Mouse (Mus musculus) NIH3T3 (cell line): ENCODE data around the gene Col25a1.

Experiments
- DNase-seq: peaks from one replicate; pipeline ENCODE4 v3.0.0-alpha.2; 2012; ENCODE audit warnings: low read depth

The Col25a1 gene

DNA sequence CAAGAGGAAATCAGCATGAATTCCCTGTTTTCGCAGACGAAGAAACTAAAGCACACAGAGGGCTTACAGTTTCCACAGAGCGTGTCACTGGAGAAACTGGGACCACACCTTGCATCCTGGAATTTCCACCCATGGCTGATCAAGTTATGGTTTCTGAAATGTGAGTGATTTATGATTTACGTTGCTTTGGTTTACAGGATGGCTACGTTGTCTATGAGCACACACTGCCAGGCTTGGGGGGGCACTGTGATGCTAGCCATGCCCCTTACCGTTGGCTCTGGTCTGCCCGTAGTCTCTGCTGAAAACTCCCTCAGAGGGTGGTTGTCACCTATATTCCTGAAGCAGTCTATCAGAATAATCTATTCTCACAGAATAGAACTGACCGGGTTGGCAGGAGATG, at the start of gene Col25a1:
TSS of gene Col25a1 (plus strand) at position 301 of the 400 bp plus-strand sequence.
- DNase-seq, result no peak

DNA sequence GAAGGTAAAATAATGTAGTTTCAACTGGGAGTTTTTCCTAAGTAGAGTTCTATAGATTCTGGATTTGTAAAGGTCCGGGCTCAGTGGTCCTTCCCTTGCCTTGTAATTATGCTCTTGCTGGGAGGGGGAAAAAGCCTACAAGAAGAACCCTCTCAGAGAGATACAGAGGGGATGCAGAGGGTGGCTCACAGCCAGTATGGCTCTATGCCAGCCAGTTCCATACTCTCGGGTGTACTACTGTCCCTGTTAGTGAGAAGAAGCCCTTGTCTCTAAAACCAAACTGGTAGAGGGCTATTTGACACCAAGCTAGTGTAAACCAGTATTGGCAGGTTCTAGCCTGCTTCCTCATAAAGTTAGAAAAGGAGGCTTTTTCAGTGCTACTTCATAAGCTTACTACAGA, 48.0 kb upstream of the Col25a1 start:
- no peak for DNase-seq

DNA sequence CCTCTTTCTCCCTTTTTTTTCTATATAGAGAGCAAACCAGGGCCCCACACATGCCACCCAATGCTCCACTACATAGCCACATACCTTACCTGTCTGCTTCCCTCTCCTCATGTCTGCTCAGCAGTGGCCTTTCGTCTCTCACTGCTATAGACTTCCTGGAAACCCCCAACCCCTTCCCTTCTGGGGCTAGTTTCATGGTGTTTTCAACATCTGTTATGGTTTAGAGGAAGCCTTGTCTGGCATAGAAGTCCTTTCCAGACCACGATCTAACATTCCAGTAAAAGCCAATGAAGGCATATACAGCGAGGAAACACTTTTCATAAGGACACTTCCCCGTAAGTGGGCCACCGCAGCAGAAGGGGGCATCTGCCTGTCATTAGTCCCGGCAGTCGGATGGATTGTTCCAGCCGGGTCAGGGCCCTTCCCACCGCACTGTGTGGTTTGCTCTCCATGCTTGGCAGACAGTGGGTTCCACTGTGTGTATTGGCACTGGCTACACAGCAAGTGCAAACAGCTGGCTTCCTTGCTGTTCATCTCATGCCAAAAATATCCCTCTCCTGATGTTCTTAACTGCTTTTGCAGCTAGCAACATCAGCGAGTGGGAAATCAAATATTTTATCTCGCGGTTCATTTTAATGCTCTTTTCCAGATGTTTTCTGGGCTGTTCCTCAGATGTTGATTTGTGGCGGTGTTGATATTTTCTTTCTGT, 44.8 kb upstream of the Col25a1 start:
- peak; percentile 76 for DNase-seq

DNA sequence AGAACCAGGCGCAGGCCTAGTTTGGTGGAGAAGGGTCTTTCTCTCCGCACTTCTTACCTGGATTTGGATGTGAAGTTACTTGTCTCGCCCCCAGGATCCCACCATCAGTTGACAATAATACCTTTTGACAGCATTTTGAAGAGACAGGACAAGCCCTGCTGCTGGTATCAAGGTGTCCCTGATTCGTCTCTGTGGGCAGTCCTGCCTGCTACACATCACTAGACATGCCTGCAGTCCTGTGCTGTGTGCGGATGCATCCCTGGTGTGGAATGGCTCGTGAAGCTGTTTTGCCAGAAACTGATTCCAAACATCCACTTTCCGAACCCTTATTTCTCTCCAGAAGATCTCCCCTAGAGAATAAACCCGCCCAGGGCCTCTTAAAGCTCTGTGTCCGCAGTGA, 43.8 kb upstream of the Col25a1 start:
- DNase-seq, result no peak

DNA sequence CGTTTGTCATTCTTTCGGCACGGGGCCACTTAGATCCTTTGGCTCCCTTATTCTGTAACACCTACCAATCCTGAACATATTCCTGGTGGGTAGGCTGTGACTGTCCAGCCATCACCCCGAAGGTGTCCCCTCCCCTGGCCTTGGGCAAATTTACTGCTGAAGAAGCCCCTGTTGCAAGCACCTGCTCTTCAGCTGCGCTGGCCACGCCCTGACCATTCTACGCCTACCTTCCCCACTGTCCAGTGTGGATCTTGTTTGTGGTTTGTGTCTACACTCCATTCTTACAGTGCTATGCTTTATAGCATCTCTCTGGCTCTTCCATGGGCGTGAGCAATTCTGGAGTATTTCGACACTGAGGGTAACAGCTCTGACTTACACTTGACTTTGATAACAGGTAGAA, 42.6 kb upstream of the Col25a1 start:
- no peak for DNase-seq

DNA sequence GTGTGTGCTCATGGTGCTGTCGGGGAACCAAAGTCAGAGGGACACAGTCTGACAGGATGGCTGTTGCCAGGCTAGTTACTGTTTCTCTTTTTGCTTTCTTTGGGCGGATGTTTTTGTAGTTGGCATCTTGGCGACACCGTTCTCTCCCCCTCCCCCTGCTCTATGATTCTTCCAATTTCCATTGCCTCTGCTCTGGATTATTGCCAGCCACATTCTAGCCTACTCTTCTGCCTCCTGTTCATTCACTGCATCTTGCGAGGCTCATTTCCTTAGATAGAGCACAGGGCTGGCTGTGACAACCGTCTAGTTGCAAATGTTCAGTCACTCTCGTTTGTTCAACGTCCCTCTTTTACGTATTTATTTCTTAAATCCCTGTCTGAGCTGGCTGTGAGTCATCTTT, 40.8 kb upstream of the Col25a1 start:
- DNase-seq, result no peak

DNA sequence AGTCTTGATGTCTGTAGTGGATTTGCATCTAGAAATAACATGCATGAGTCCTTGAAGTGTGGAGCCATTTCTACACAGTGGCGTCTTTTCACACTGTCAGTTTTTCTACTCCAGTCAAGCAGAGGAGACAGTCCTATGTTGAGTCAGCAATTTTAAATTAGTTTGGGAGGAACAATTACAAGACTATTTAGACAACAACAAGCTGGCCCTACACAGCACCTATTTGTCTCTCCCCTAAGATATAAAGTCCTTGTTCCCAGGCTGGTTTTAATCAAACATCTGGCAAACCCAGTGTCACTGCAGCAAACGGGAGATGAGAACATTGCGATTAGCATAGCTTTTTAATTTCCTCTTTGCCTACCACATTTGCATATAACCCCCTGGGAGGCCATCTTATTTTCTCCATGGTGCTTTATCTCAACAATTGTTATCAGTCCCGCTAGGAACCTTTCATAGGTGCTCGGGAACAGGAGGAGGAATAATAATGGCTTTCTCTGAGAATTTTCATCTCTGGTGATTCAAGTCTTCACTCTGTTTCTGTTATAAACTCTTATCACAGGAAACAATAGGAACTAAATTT, 37.1 kb upstream of the Col25a1 start:
- DNase-seq, result no peak

DNA sequence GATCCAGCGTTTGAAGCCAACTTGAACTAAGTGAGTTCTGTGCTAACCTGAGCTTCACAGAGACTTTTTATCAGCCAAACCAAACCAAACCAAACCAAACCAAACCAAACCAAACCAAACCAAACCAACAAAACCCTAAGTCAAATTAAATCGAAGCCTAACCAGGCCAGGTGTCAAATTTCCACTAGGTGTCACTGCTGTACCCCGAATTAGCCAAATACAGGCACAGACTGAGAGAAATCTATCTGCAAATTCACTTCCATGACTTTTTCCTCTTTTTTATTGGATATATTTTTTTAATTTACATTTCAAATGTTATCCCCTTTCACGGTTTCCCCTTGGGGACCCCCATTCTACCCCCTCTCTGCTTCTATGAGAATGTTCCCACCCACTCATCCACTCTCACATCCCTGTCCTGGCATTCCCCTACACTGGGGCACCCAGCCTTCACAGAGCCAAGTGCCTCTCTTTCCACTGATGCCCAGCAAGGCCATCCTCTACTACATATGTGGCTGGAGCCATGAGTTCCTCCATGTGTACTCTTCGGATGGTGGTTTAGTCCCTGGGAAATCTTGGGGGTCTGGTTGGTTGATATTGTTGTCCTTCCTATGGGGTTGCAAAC, 36.0 kb upstream of the Col25a1 start:
- DNase-seq, result peak; percentile 76

DNA sequence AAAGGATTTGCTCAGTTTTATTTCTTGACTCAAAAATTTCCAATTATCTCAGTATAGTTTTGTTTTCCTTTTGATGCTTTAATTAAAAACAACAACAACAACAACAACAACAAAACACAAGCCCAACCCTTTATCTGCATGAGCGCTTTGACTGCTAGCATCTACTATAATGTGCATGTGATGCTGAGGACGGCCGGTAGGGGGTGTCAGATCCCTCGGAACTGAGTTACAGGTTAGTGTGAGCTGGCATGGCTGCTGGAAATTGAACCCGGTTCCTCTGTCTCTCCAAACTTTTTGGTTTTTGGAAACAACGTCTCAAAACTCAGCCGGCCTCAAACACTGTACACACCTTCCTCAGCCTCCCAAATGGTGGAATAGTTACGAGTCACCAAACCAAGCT, 27.8 kb upstream of the Col25a1 start:
- peak; percentile 34 for DNase-seq

DNA sequence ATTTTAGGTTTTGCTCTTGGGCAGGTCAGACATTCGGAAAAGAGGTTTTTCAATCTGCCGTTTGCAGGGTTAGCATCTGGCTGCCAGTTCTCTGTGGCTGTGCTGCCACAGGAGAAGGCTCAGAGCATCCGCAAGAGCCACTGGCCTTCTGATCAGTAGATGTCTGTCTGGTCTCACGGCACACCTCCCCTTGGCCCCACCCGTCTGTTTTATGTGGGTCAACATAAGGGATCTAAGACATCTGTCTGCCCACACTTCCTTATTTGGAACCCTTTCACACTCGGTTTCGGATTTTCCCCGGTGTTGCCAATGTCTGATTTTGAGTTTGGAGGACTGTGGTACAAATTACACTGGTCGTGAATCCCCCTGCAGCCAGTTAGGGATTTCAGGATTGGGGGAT, 26.8 kb upstream of the Col25a1 start:
- no peak for DNase-seq

DNA sequence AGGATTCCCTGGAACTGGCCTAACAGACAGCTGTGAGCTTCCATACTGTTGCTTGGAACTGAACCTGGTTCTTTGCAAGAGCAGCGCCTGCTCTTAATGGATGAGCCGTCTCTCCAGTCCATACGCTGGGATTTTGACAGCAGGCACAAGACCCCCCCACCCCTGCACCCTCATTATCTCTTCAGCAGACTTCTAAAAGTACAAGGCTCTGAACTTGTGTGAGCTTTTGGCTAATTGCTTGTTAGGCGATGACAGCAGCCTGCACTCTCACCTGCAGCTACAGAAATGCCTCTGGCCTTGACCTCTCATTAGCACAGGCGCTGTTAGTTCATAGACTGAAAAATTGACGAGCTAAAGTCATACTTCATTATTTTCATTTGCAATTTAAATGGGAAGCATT, 14.4 kb upstream of the Col25a1 start:
- DNase-seq, result no peak

DNA sequence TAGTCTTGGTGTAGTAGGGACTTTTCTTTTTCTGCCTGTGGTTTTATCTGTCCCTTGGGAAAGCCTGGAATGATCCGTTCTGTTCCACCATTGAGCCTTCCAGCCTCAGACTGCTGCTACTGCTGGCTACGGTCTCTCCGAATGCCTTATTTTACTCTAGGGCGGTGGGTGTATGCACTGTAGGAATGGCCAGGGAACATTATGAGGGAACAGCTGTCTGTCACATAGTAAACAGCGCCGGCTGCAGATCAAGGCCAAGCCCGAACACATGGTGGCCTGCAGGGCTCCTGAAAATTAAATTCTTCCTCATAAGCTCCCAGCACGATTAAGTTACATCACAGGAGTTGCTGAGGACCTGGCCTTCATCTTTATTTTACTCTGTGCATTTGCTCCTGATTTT, 3.5 kb upstream of the Col25a1 start:
- no peak for DNase-seq

DNA sequence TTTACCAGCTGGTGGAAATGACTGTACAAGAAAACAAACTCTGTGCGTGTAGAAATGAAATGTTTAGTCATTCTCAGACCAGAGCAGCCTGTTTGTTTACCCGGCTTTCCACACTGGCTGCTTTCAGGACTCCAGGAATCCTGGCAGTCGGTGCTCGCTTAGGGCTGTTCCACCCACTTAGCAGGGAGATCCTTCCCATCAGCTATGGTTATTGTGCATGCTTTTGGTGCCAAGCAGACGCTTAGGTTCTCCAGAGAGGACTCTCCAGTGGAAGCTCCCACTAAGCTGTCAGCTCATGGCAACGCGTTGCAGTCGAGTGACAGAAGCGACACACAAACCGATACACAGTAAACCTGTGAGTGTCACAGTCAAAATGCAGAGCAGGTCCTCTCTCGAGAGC, 2.7 kb upstream of the Col25a1 start:
- DNase-seq, result no peak

DNA sequence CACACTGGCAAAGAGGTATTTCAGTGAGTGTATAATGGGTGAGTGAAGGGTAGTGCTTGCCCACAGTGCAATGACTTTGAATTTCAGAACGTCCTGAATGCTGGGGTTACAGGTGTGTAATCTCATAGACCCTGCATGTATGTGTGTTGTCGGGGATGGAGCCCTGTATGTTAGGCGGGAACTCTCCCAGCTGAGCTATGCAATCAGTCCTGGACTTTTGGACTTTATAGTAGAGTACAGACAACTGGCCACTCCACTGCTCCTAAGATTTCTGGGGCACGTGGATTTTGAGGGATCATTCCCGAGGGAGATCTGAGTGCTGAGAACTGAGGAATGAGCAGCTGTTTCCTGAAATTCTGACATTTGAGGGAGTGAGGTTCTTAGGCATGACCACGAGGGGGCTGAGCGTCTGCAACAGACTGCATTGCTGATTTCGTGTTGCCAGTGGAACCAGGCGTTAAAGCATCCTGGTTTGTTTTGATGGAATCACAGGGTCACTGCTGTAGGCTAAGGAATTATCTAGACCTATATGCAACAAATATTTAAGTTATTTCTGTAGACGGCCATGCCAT, 1.6 kb upstream of the Col25a1 start:
- DNase-seq, result peak; percentile 32

DNA sequence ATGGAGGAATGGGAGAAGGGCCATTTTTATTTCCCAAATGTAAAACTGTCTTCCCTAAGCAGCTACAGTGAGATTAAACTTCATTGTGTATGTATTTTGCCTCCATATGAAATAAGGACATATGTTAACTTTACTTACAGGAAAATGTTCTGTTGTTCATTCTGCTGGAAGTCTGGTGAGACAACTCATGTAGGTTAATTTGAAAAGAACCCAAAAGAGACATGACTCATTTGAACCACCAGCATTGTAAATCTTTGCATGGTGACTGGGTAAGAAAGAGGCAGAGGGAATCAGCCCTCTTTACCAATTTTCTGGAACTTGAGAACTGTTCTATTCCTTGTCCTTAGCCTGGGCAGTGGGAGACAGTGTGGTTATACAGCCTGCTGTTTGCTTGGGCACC, 5.9 kb downstream of the Col25a1 start:
- no peak for DNase-seq

DNA sequence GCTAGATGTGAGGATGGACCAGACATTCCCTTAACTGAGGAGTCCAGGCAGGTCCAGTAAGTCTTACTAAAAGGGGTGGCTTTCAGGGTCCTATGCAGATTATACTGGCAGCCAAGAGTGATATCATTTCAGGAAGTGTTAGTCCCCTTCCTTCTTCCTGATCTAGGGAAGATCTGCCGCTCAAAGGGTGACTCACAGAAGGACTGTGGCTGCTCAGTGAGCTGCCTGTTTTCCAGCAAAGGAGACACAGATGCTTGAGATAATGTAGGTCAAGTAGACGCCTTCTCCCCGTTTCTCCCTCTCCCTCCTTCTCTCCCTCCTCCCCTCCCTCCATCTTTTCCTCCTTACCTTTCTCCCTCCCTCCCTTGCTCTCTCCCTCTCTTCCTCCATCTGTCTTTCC, 6.3 kb downstream of the Col25a1 start:
- no peak for DNase-seq

DNA sequence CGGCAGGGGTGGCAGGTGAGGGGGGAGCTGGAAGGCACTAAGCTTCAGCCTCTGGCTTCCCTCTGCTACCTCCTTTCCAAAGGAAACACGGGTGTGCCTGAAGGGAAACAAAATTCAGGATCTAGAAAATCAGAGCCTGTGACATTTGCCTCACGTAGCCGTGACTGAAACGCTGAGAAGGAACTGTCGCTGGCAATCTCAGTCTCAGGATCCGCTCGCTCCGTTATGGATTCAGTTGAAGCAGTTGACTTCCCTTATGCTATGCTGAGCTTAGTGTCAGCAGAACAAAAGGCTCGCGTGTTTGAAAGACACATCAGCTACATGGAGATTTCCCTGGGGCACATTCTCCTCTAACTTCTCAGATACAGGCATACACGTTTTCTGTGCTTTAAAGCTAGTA, 14.6 kb downstream of the Col25a1 start:
- DNase-seq, result no peak

DNA sequence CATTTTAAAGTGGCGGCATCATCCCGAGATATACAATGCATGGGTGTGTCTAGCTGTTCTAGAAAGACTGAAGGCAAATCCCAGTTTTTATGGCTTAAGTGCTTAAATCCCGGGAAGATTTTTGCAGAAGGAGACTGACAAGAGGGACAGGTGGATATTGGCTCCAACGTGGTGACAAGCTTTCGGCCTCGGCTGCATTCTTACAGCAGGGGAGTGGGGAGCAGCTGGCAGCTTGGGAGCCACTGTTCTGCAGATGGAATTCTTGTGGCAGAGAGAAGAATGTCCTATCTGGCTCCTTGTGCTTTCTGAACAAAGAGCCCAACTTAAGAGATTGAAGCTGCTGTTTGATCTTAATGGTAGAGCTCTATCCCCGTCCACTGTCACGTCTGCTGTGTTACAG, 16.5 kb downstream of the Col25a1 start:
- no peak for DNase-seq

DNA sequence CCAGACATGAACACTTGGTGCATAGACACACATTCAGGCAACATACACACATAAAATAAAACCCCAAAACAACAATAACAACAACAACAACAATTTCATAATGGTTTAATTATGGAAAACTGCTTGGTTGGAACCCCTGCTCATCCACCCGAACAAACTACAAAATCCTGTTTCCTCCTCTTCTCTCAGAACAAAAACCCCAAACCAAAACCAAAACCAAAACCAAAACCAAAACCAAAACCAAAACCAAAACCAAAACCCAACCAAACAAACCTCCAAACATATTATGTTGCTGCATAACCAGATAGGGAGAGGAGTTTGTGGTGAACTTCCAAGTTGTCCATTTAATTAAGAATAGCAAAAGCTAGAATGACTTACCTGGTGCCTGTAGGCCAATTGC, 17.9 kb downstream of the Col25a1 start:
- DNase-seq, result no peak

DNA sequence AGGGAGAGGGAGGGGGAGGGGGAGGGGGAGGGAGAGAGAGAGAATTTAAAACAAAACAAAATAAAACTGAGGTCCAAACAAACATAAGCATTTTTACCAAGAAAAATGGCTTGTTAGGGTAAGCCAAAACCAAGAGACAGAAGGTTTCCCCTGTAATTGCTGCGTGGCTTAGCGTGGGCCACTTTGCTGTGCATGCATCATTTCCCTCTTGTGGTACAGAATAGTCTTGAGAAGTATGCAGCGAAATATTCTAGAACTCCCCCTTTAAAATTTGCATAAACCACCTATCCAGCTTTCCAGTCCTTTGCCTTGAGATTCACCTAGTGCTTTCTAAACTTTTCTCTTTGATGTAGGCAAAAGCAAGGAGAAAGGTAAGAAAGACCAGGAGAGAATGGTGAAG, 21.8 kb downstream of the Col25a1 start:
- DNase-seq, result no peak

DNA sequence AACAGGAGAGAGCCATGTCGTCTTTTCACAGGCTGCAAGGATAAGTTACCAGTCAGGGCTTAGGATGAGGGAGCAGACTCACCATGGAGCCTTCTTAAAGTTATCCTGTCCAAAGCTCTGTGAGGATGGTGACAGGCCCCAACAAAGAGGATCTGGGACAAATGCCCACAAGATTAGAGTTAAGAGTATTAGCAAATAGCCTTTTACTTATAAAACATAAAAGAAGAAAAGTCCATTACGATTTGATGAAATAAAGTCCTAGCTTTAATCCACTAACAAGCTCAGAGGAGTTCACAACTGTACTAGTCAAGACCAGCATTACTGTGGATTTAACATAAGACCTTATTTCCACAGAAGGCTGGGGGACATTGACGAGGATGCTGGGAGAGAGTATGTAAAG, 26.2 kb downstream of the Col25a1 start:
- no peak for DNase-seq

DNA sequence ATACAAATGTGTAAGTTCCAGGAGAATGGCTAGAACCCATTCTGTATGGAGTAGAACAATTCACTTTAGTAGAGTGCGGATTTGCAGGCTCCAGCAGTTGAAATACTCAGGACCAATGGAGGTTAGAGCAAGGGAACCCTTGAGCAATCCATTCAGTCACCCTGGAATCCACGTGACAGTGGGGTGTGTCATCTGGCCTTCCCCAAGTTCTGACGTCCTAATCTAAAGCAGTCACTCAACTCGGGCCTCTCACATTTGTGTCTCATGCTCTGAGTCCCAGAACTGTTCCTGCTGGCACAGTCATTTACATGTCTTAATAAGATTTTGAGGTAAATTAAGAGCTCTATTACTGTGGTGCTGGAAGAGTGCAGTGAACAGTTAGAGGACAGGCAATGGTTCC, 28.6 kb downstream of the Col25a1 start:
- peak; percentile 11 for DNase-seq

DNA sequence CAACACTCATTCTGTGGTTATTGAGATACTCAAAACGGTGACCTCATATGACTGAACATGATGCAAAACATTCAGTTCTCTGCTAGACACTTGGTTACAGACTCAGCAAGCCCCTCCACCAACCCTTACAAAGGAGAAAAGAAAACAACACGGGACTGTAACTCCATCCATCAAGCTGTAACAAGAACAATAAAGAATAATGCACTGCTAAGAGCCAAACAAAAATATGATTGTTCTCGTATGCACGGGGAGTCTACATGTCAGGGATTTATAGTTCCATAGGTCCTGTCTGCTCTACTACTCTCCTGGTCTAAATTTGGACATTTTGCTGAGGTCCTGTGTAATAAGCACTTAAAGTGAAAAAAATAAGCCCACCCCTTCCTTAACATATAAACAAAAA, 29.6 kb downstream of the Col25a1 start:
- DNase-seq, result no peak
